Mouse (Mus musculus) liver, adult 2 months (tissue): ENCODE results near the gene Arhgap30. TPM values are rescaled to one million over a fixed set of nuclear protein-coding genes. Genes with fewer than 3 reads are reported as not detected.

Source experiments
- DNase-seq: peaks from one replicate; pipeline ENCODE4 v3.0.0-alpha.2; 2011; ENCODE audit warnings: low read depth, low spot score; ENCODE audit errors: extremely low read depth
- H3K27ac ChIP-seq: fragments of 200-500 bp; replicated peaks from 2 replicates; pipeline ENCODE4 v1.5.1; 2012; ENCODE audit warnings: low read depth, mild to moderate bottlenecking, control low read depth, inconsistent platforms, low read length; ENCODE audit not compliant: insufficient read depth
- H3K27me3 ChIP-seq: fragments of 200-500 bp; 2 replicates; pipeline ENCODE4 v1.6.1; 2012; ENCODE audit warnings: mild to moderate bottlenecking, moderate library complexity, low read length, inconsistent platforms; ENCODE audit not compliant: control insufficient read depth, insufficient read depth
- H3K36me3 ChIP-seq: fragments of 200-500 bp; 2 replicates; pipeline ENCODE4 v1.6.1; 2012; ENCODE audit warnings: low read length, inconsistent platforms; ENCODE audit not compliant: control insufficient read depth, insufficient read depth
- H3K4me1 ChIP-seq: fragments of 200-500 bp; 2 replicates; pipeline ENCODE4 v1.6.1; 2011; ENCODE audit warnings: low read length; ENCODE audit not compliant: control insufficient read depth, insufficient read depth
- H3K4me3 ChIP-seq: fragments of 200-500 bp; 2 replicates; pipeline ENCODE4 v1.5.1; 2011; ENCODE audit warnings: low read depth, mild to moderate bottlenecking, control low read depth, low read length, moderate library complexity; ENCODE audit not compliant: insufficient read depth
- H3K79me2 ChIP-seq: fragments of 200-500 bp; 2 replicates; pipeline ENCODE4 v1.6.1; 2012; ENCODE audit warnings: inconsistent platforms, mild to moderate bottlenecking, low read length, moderate library complexity; ENCODE audit not compliant: control insufficient read depth, insufficient read depth
- H3K9ac ChIP-seq: fragments of 200-500 bp; 2 replicates; pipeline ENCODE4 v1.6.1; 2012; ENCODE audit warnings: low read depth, mild to moderate bottlenecking, control low read depth, inconsistent platforms, low read length
- CTCF ChIP-seq: fragments of 200-500 bp; IDR thresholded peaks from 2 replicates; pipeline ENCODE4 v1.5.1; 2011; ENCODE audit warnings: low read depth, low read length, control low read depth
- POLR2A ChIP-seq: fragments of 200-500 bp; IDR thresholded peaks from 2 replicates; pipeline ENCODE4 v1.6.1; 2011; ENCODE audit warnings: low read length, control low read depth; ENCODE audit not compliant: insufficient read depth; ENCODE audit errors: extremely low read depth
- WGBS: fragments of 180-500 bp; shearing (Covaris S2); methylation state at CpG from one replicate; pipeline ENCODE4 v1.1.7; 2018; 5-methylcytosine and 5-hydroxymethylcytosine counted together
- polyA plus RNA-seq: library from polyadenylated mRNA; depleted of rRNA; stranded (reverse); fragments of >200 nt; gene quantifications from 2 replicates; pipeline ENCODE4 v1.2.3, GENCODE M21; 2012; rRNA removed
- total RNA-seq: library from RNA; depleted of rRNA; stranded (reverse); fragments of >200 nt; gene quantifications from 2 replicates; pipeline ENCODE4 v1.2.3, GENCODE M21; 2014; rRNA removed

Arhgap30 gene
- 2.4 and 2.8 TPM in 2 replicates for total RNA-seq
- polyA plus RNA-seq, result 1.3 and 2.0 TPM in 2 replicates

GRCm38 (mm10) chr1:171388376-171389102 lies at the start of gene Arhgap30:
TSS of gene Arhgap30 (plus strand) at chr1:171388954.
- H3K36me3 ChIP-seq, result no peaks in the 10 kb centered on the region
- no peaks in the 10 kb centered on the region for H3K4me1 ChIP-seq
- peak; percentile 48 for DNase-seq
- WGBS, result 75% methylated on average over 15 of the region's 15 CpGs
- H3K9ac ChIP-seq, result peak within 1 kb of the TSS; percentile 57
- peak within 1 kb of the TSS; percentile 57 for H3K4me3 ChIP-seq
- peak within 1 kb of the TSS; percentile 35 for H3K27ac ChIP-seq
- no peaks in the 10 kb centered on the region for H3K27me3 ChIP-seq
- TF ChIP-seq POLR2A (no peak), CTCF (no peak)
- no peaks in the 10 kb centered on the region for H3K79me2 ChIP-seq

GRCm38 (mm10) chr1:171342262-171343207 lies 46.2 kb upstream of the Arhgap30 start:
- peaks cover 29% of the 10 kb centered on the region for H3K36me3 ChIP-seq
- peak; percentile 74 for DNase-seq
- H3K79me2 ChIP-seq, result peaks cover 16% of the 10 kb centered on the region; the same call in 1 of the 2 replicates
- peaks cover 21% of the 10 kb centered on the region for H3K4me1 ChIP-seq
- H3K9ac ChIP-seq, result no peak overlapping the region
- H3K27ac ChIP-seq, result peak overlapping the region; percentile 14; the same call in 1 of the 2 replicates
- H3K27me3 ChIP-seq, result no peaks in the 10 kb centered on the region
- H3K4me3 ChIP-seq, result no peak overlapping the region
- TF ChIP-seq POLR2A (no peak), CTCF (no peak)
- 74% methylated on average over 16 of the region's 16 CpGs for WGBS

GRCm38 (mm10) chr1:171343922-171344677 lies 44.7 kb upstream of the Arhgap30 start:
- H3K36me3 ChIP-seq, result peaks cover 23% of the 10 kb centered on the region
- peak overlapping the region; percentile 10 for H3K4me3 ChIP-seq
- 23% methylated on average over 9 of the region's 9 CpGs for WGBS
- peak overlapping the region; percentile 8 for H3K9ac ChIP-seq
- H3K27me3 ChIP-seq, result no peaks in the 10 kb centered on the region
- H3K79me2 ChIP-seq, result peaks cover 20% of the 10 kb centered on the region; the same call in 1 of the 2 replicates
- H3K27ac ChIP-seq, result peak overlapping the region; percentile 88
- DNase-seq, result peak; percentile 81
- no peak for TF ChIP-seq POLR2A
- TF ChIP-seq CTCF, result no peak
- H3K4me1 ChIP-seq, result peaks cover 29% of the 10 kb centered on the region

GRCm38 (mm10) chr1:171344715-171345114 lies 44.0 kb upstream of the Arhgap30 start:
- H3K27ac ChIP-seq, result peak overlapping the region; percentile 88
- peak overlapping the region; percentile 91 for H3K9ac ChIP-seq
- H3K27me3 ChIP-seq, result no peaks in the 10 kb centered on the region
- TF ChIP-seq CTCF (no peak), POLR2A (no peak)
- peaks cover 31% of the 10 kb centered on the region for H3K4me1 ChIP-seq
- peaks cover 18% of the 10 kb centered on the region for H3K36me3 ChIP-seq
- peaks cover 24% of the 10 kb centered on the region; the same call in 1 of the 2 replicates for H3K79me2 ChIP-seq
- peak; percentile 97 for DNase-seq
- WGBS, result 45% methylated on average over 9 of the region's 9 CpGs
- peak overlapping the region; percentile 89 for H3K4me3 ChIP-seq
